Mouse (Mus musculus) intestine, embryonic 16.5 days (tissue): ENCODE measurements around the gene Gm5936. TPM values are rescaled to one million over a fixed set of nuclear protein-coding genes. Genes with fewer than 3 reads are reported as not detected.
A peak's percentile ranks its signal among the peaks of the same experiment; 100 is the strongest.
"Not testable (repeated sequence)": the region's sequence is repeated elsewhere in the genome, so short reads cannot be mapped to it uniquely, and the experiment has no call there.

ENCODE experiments used
- ATAC-seq: fragments of 200-750 bp; cut with Nextera tagmentation; 2 replicates; pipeline ENCODE4 v1.8.0; 2017; ENCODE audit warnings: moderate TSS enrichment, moderate library complexity
- H3K27ac ChIP-seq: fragments of 300-500 bp; sonication (generic); 2 replicates; pipeline ENCODE4 v1.5.1; 2014; ENCODE audit warnings: mild to moderate bottlenecking, low read length
- H3K27me3 ChIP-seq: fragments of 300-500 bp; sonication (generic); replicated peaks from 2 replicates; pipeline ENCODE4 v1.6.1; 2014; ENCODE audit warnings: low read length, control low read depth, mixed read lengths; ENCODE audit not compliant: control insufficient read depth, insufficient read depth
- H3K36me3 ChIP-seq: fragments of 300-500 bp; sonication (generic); 2 replicates; pipeline ENCODE4 v1.6.1; 2014; ENCODE audit warnings: low read length, control low read depth; ENCODE audit not compliant: control insufficient read depth, insufficient read depth
- H3K4me1 ChIP-seq: fragments of 300-500 bp; sonication (generic); 2 replicates; pipeline ENCODE4 v1.6.1; 2014; ENCODE audit warnings: low read length, control low read depth, mixed read lengths; ENCODE audit not compliant: control insufficient read depth, insufficient read depth
- H3K4me2 ChIP-seq: fragments of 300-500 bp; sonication (generic); 2 replicates; pipeline ENCODE4 v1.6.1; 2014; ENCODE audit warnings: low read depth, low read length, control low read depth
- H3K4me3 ChIP-seq: fragments of 300-500 bp; sonication (generic); 2 replicates; pipeline ENCODE4 v1.5.1; 2014; ENCODE audit warnings: mild to moderate bottlenecking, low read length
- H3K9ac ChIP-seq: fragments of 300-500 bp; sonication (generic); 2 replicates; pipeline ENCODE4 v1.6.1; 2014; ENCODE audit warnings: low read depth, low read length
- H3K9me3 ChIP-seq: fragments of 300-500 bp; sonication (generic); 2 replicates; pipeline ENCODE4 v1.6.1; 2016; ENCODE audit warnings: low read length, control low read depth; ENCODE audit not compliant: control insufficient read depth
- WGBS: fragments of 180-500 bp; shearing (Covaris S2); extraction: QIAGEN DNeasy Blood & Tissue Kit; methylation state at CpG from one replicate; pipeline ENCODE4 v1.1.7; 2014; 5-methylcytosine and 5-hydroxymethylcytosine counted together
- polyA plus RNA-seq: library from polyadenylated mRNA; unstranded; fragments of >200 nt; fragmentation: Nextera tagmentation; extraction: Ambion mirVana; gene quantifications from 2 replicates; pipeline ENCODE4 v1.2.1, GENCODE M21; 2015

Gm5936 gene
- 0.07 TPM in 1 of 2 replicates, not detected in the other for polyA plus RNA-seq

- not testable (repeated sequence) for H3K4me3 ChIP-seq, H3K27ac ChIP-seq, H3K4me2 ChIP-seq, H3K9ac ChIP-seq, H3K4me1 ChIP-seq, H3K9me3 ChIP-seq, H3K27me3 ChIP-seq, H3K36me3 ChIP-seq
- WGBS = 51% methylated on average over 2 of the region's 5 CpGs
- ATAC-seq = peak; percentile 67
Measured at GRCm38 (mm10) chrX:74836842-74837522, at the start of gene Gm5936. TSS of gene Gm5936 (plus strand) at chrX:74837196.

GRCm38 (mm10) chrX:74856104-74856503 is 19.1 kb downstream of the Gm5936 start:
- not testable (repeated sequence) for H3K27me3 ChIP-seq, H3K9ac ChIP-seq, H3K4me1 ChIP-seq, ATAC-seq, H3K9me3 ChIP-seq, H3K4me2 ChIP-seq, H3K27ac ChIP-seq, H3K4me3 ChIP-seq, H3K36me3 ChIP-seq
- WGBS = 80% methylated on average over 12 of the region's 12 CpGs

- H3K9ac ChIP-seq, H3K9me3 ChIP-seq, H3K27me3 ChIP-seq, H3K4me2 ChIP-seq, H3K4me3 ChIP-seq, H3K27ac ChIP-seq, ATAC-seq, H3K4me1 ChIP-seq, H3K36me3 ChIP-seq: not testable (repeated sequence)
- 47% methylated on average over 4 of the region's 6 CpGs for WGBS
Measured at GRCm38 (mm10) chrX:74880123-74880522, 43.1 kb downstream of the Gm5936 start.

Other genes with a start within 250 kb of the Gm5936 start
- gene Olfr1325, start 244.5 kb upstream of the Gm5936 start, polyA plus RNA-seq = not detected in 2 replicates
- gene Gm5640, start 191.6 kb upstream of the Gm5936 start, polyA plus RNA-seq = not detected in 2 replicates
- gene Gm6890, start 96.3 kb upstream of the Gm5936 start, polyA plus RNA-seq = not detected in 2 replicates
- 2.0 and 2.2 TPM in 2 replicates for gene Gab3, start 248.3 kb downstream of the Gm5936 start, polyA plus RNA-seq